Mouse (Mus musculus): ENCODE measurements at regions not wholly inside any gene's neighbourhood (a gene's known extent, or its start where the extent isn't known, plus 50 kb on each side); places are given as distances from the start of the nearest gene placed in this dataset.

GRCm38 (mm10) chr2:21067292-21067850, 98.7 kb upstream of the Arhgap21 start:
- H3K27me3 ChIP-seq (ENCODE audit: control insufficient read depth, insufficient read depth, low read depth, low read length) = no peaks in the 10 kb centered on the region
- no peaks in the 10 kb centered on the region for H3K4me1 ChIP-seq (ENCODE audit: control insufficient read depth, low read depth, low read length)
- no peak overlapping the region for H3K4me3 ChIP-seq (ENCODE audit: low read depth, low read length)
- WGBS (ENCODE audit: insufficient replicate concordance) = 58% methylated on average over 9 of the region's 9 CpGs
- H3K27ac ChIP-seq (ENCODE audit: low read length) = no peak overlapping the region
- no peak for ATAC-seq (ENCODE audit: low read depth)
- no peaks in the 10 kb centered on the region for H3K36me3 ChIP-seq (ENCODE audit: control insufficient read depth, insufficient read depth)
- H3K9ac ChIP-seq (ENCODE audit: low read depth, low read length) = no peak overlapping the region
- no peak overlapping the region for H3K4me2 ChIP-seq (ENCODE audit: low read depth, low read length)
- no peaks in the 10 kb centered on the region for H3K9me3 ChIP-seq (replicated peaks; ENCODE audit: control insufficient read depth, low read length)

- no peaks in the 10 kb centered on the region for H3K9me3 ChIP-seq (replicated peaks; ENCODE audit: control insufficient read depth, low read length)
- H3K27ac ChIP-seq (ENCODE audit: low read length) = no peak overlapping the region
- no peak overlapping the region for H3K4me3 ChIP-seq (ENCODE audit: low read depth, low read length)
- WGBS (ENCODE audit: insufficient replicate concordance) = 60% methylated on average over 2 of the region's 2 CpGs
- H3K4me2 ChIP-seq (ENCODE audit: low read depth, low read length) = no peak overlapping the region
- no peaks in the 10 kb centered on the region for H3K27me3 ChIP-seq (ENCODE audit: control insufficient read depth, insufficient read depth, low read depth, low read length)
- no peaks in the 10 kb centered on the region for H3K36me3 ChIP-seq (ENCODE audit: control insufficient read depth, insufficient read depth)
- H3K4me1 ChIP-seq (ENCODE audit: control insufficient read depth, low read depth, low read length) = no peaks in the 10 kb centered on the region
- H3K9ac ChIP-seq (ENCODE audit: low read depth, low read length) = no peak overlapping the region
- ATAC-seq (ENCODE audit: low read depth) = no peak
Observed at GRCm38 (mm10) chr2:21060347-21060650, 91.6 kb upstream of the Arhgap21 start.

GRCm38 (mm10) chr2:21059618-21060346, 91.1 kb upstream of the Arhgap21 start:
- Histone ChIP-seq H3K9ac (ENCODE audit: low read depth, low read length) (no peak overlapping the region), H3K4me2 (ENCODE audit: low read depth, low read length) (no peak overlapping the region), H3K9me3 (replicated peaks; ENCODE audit: control insufficient read depth, low read length) (no peaks in the 10 kb centered on the region), H3K4me3 (ENCODE audit: low read depth, low read length) (no peak overlapping the region), H3K4me1 (ENCODE audit: control insufficient read depth, low read depth, low read length) (no peaks in the 10 kb centered on the region), H3K36me3 (ENCODE audit: control insufficient read depth, insufficient read depth) (no peaks in the 10 kb centered on the region), H3K27me3 (ENCODE audit: control insufficient read depth, insufficient read depth, low read depth, low read length) (no peaks in the 10 kb centered on the region), H3K27ac (ENCODE audit: low read length) (no peak overlapping the region)
- 40% methylated on average over 3 of the region's 3 CpGs for WGBS (ENCODE audit: insufficient replicate concordance)
- no peak for ATAC-seq (ENCODE audit: low read depth)

GRCm38 (mm10) chr2:21058940-21059339, 90.3 kb upstream of the Arhgap21 start:
- WGBS (ENCODE audit: insufficient replicate concordance) = 59% methylated on average over 3 of the region's 3 CpGs
- Histone ChIP-seq H3K27me3 (ENCODE audit: control insufficient read depth, insufficient read depth, low read depth, low read length) (no peaks in the 10 kb centered on the region), H3K9ac (ENCODE audit: low read depth, low read length) (no peak overlapping the region), H3K9me3 (replicated peaks; ENCODE audit: control insufficient read depth, low read length) (no peaks in the 10 kb centered on the region), H3K27ac (ENCODE audit: low read length) (no peak overlapping the region), H3K4me3 (ENCODE audit: low read depth, low read length) (no peak overlapping the region), H3K36me3 (ENCODE audit: control insufficient read depth, insufficient read depth) (no peaks in the 10 kb centered on the region), H3K4me1 (ENCODE audit: control insufficient read depth, low read depth, low read length) (no peaks in the 10 kb centered on the region), H3K4me2 (ENCODE audit: low read depth, low read length) (no peak overlapping the region)
- ATAC-seq (ENCODE audit: low read depth) = no peak

- H3K27ac ChIP-seq (ENCODE audit: low read length) = no peak overlapping the region
- no peaks in the 10 kb centered on the region for H3K36me3 ChIP-seq (ENCODE audit: control insufficient read depth, insufficient read depth)
- no peaks in the 10 kb centered on the region for H3K9me3 ChIP-seq (replicated peaks; ENCODE audit: control insufficient read depth, low read length)
- no peak for ATAC-seq (ENCODE audit: low read depth)
- 53% methylated on average over 5 of the region's 5 CpGs for WGBS (ENCODE audit: insufficient replicate concordance)
- no peaks in the 10 kb centered on the region for H3K27me3 ChIP-seq (ENCODE audit: control insufficient read depth, insufficient read depth, low read depth, low read length)
- no peaks in the 10 kb centered on the region for H3K4me1 ChIP-seq (ENCODE audit: control insufficient read depth, low read depth, low read length)
- no peak overlapping the region for H3K4me2 ChIP-seq (ENCODE audit: low read depth, low read length)
- H3K9ac ChIP-seq (ENCODE audit: low read depth, low read length) = no peak overlapping the region
- no peak overlapping the region for H3K4me3 ChIP-seq (ENCODE audit: low read depth, low read length)
Observed at GRCm38 (mm10) chr2:21056450-21057210, 87.9 kb upstream of the Arhgap21 start.

GRCm38 (mm10) chr2:21055416-21055815, 86.7 kb upstream of the Arhgap21 start:
- H3K4me2 ChIP-seq (ENCODE audit: low read depth, low read length) = no peak overlapping the region
- H3K9me3 ChIP-seq (replicated peaks; ENCODE audit: control insufficient read depth, low read length) = no peaks in the 10 kb centered on the region
- ATAC-seq (ENCODE audit: low read depth) = no peak
- no peaks in the 10 kb centered on the region for H3K27me3 ChIP-seq (ENCODE audit: control insufficient read depth, insufficient read depth, low read depth, low read length)
- 64% methylated on average over 3 of the region's 3 CpGs for WGBS (ENCODE audit: insufficient replicate concordance)
- no peaks in the 10 kb centered on the region for H3K4me1 ChIP-seq (ENCODE audit: control insufficient read depth, low read depth, low read length)
- no peaks in the 10 kb centered on the region for H3K36me3 ChIP-seq (ENCODE audit: control insufficient read depth, insufficient read depth)
- no peak overlapping the region for H3K4me3 ChIP-seq (ENCODE audit: low read depth, low read length)
- no peak overlapping the region for H3K27ac ChIP-seq (ENCODE audit: low read length)
- no peak overlapping the region for H3K9ac ChIP-seq (ENCODE audit: low read depth, low read length)

- Histone ChIP-seq H3K27ac (ENCODE audit: low read length) (no peak overlapping the region), H3K9ac (ENCODE audit: low read depth, low read length) (no peak overlapping the region), H3K36me3 (ENCODE audit: control insufficient read depth, insufficient read depth) (no peaks in the 10 kb centered on the region), H3K4me3 (ENCODE audit: low read depth, low read length) (no peak overlapping the region), H3K4me2 (ENCODE audit: low read depth, low read length) (no peak overlapping the region), H3K4me1 (ENCODE audit: control insufficient read depth, low read depth, low read length) (no peaks in the 10 kb centered on the region), H3K9me3 (replicated peaks; ENCODE audit: control insufficient read depth, low read length) (no peaks in the 10 kb centered on the region), H3K27me3 (ENCODE audit: control insufficient read depth, insufficient read depth, low read depth, low read length) (no peaks in the 10 kb centered on the region)
- no peak for ATAC-seq (ENCODE audit: low read depth)
- 47% methylated on average over 6 of the region's 6 CpGs for WGBS (ENCODE audit: insufficient replicate concordance)
Observed at GRCm38 (mm10) chr2:21054325-21055082, 85.8 kb upstream of the Arhgap21 start.

- Histone ChIP-seq H3K36me3 (ENCODE audit: control insufficient read depth, insufficient read depth) (no peaks in the 10 kb centered on the region), H3K4me3 (ENCODE audit: low read depth, low read length) (no peak overlapping the region), H3K9ac (ENCODE audit: low read depth, low read length) (no peak overlapping the region), H3K9me3 (replicated peaks; ENCODE audit: control insufficient read depth, low read length) (no peaks in the 10 kb centered on the region), H3K27ac (ENCODE audit: low read length) (no peak overlapping the region), H3K4me1 (ENCODE audit: control insufficient read depth, low read depth, low read length) (no peaks in the 10 kb centered on the region), H3K27me3 (ENCODE audit: control insufficient read depth, insufficient read depth, low read depth, low read length) (no peaks in the 10 kb centered on the region), H3K4me2 (ENCODE audit: low read depth, low read length) (no peak overlapping the region)
- no peak for ATAC-seq (ENCODE audit: low read depth)
- WGBS (ENCODE audit: insufficient replicate concordance) = 65% methylated on average over 5 of the region's 5 CpGs
Observed at GRCm38 (mm10) chr2:21053596-21053995, 84.9 kb upstream of the Arhgap21 start.

All from liver, embryonic 16.5 days (tissue).